Mouse (Mus musculus): Measurements from ENCODE around the gene Plscr4. TPM values are rescaled to one million over a fixed set of nuclear protein-coding genes. Genes with fewer than 3 reads are reported as not detected.

The Plscr4 gene
- total RNA-seq (2015): 0.71 and 1.6 TPM in 2 replicates
- total RNA-seq (2017): 0.42 and 0.88 TPM in 2 replicates

- ATAC-seq (replicated peaks; ENCODE audit: poor library complexity): peak; percentile 88
Observed at GRCm38 (mm10) chr9:92457261-92458058, at the start of gene Plscr4. Gene Plscr4, plus strand, starts transcription at chr9:92457373.

GRCm38 (mm10) chr9:92410225-92410624 is 46.9 kb upstream of the Plscr4 start:
- 0 out of 2 replicates have a peak, but pooled peaks have one; percentile 46 for ATAC-seq (replicated peaks; ENCODE audit: poor library complexity)

GRCm38 (mm10) chr9:92412045-92412444 is 45.1 kb upstream of the Plscr4 start:
- ATAC-seq (replicated peaks; ENCODE audit: poor library complexity): no peak

- no peak for ATAC-seq (replicated peaks; ENCODE audit: poor library complexity)
Observed at GRCm38 (mm10) chr9:92413684-92414083, 43.5 kb upstream of the Plscr4 start.

GRCm38 (mm10) chr9:92437781-92438180 is 19.4 kb upstream of the Plscr4 start:
- ATAC-seq (replicated peaks; ENCODE audit: poor library complexity): no peak

GRCm38 (mm10) chr9:92441468-92441867 is 15.7 kb upstream of the Plscr4 start:
- ATAC-seq (replicated peaks; ENCODE audit: poor library complexity): peak; percentile 71

- no peak for ATAC-seq (replicated peaks; ENCODE audit: poor library complexity)
Observed at GRCm38 (mm10) chr9:92444536-92444935, 12.6 kb upstream of the Plscr4 start.

GRCm38 (mm10) chr9:92456605-92457004 is 568 bp upstream of the Plscr4 start:
- ATAC-seq (replicated peaks; ENCODE audit: poor library complexity): no peak

- ATAC-seq (replicated peaks; ENCODE audit: poor library complexity): no peak
Observed at GRCm38 (mm10) chr9:92458059-92458402, 858 bp downstream of the Plscr4 start.

- peak; percentile 65 for ATAC-seq (replicated peaks; ENCODE audit: poor library complexity)
Observed at GRCm38 (mm10) chr9:92458418-92458817, 1.2 kb downstream of the Plscr4 start.

- no peak for ATAC-seq (replicated peaks; ENCODE audit: poor library complexity)
Observed at GRCm38 (mm10) chr9:92467724-92468123, 10.6 kb downstream of the Plscr4 start.

- ATAC-seq (replicated peaks; ENCODE audit: poor library complexity): no peak
Observed at GRCm38 (mm10) chr9:92472256-92472855, 15.2 kb downstream of the Plscr4 start.

- peak; percentile 99 for ATAC-seq (replicated peaks; ENCODE audit: poor library complexity)
Observed at GRCm38 (mm10) chr9:92473178-92473577, 16.0 kb downstream of the Plscr4 start.

- ATAC-seq (replicated peaks; ENCODE audit: poor library complexity): no peak
Observed at GRCm38 (mm10) chr9:92474244-92474643, 17.1 kb downstream of the Plscr4 start.

- ATAC-seq (replicated peaks; ENCODE audit: poor library complexity): no peak
Observed at GRCm38 (mm10) chr9:92481663-92482062, 24.5 kb downstream of the Plscr4 start.

GRCm38 (mm10) chr9:92482551-92482950 is 25.4 kb downstream of the Plscr4 start:
- ATAC-seq (replicated peaks; ENCODE audit: poor library complexity): no peak

GRCm38 (mm10) chr9:92484710-92485267 is 27.6 kb downstream of the Plscr4 start:
- ATAC-seq (replicated peaks; ENCODE audit: poor library complexity): peak; percentile 65

GRCm38 (mm10) chr9:92489857-92490256 is 32.7 kb downstream of the Plscr4 start:
- ATAC-seq (replicated peaks; ENCODE audit: poor library complexity): peak; percentile 70

GRCm38 (mm10) chr9:92490319-92490718 is 33.1 kb downstream of the Plscr4 start:
- ATAC-seq (replicated peaks; ENCODE audit: poor library complexity): no peak

GRCm38 (mm10) chr9:92491274-92491673 is 34.1 kb downstream of the Plscr4 start:
- ATAC-seq (replicated peaks; ENCODE audit: poor library complexity): no peak

- peak; percentile 96 for ATAC-seq (replicated peaks; ENCODE audit: poor library complexity)
Observed at GRCm38 (mm10) chr9:92499710-92500410, 42.7 kb downstream of the Plscr4 start.

Data from megakaryocyte progenitor cell, adult 5-6 weeks (primary cell).